Mouse (Mus musculus): ENCODE results near the gene Rasgef1c.

Rasgef1c gene

DNA sequence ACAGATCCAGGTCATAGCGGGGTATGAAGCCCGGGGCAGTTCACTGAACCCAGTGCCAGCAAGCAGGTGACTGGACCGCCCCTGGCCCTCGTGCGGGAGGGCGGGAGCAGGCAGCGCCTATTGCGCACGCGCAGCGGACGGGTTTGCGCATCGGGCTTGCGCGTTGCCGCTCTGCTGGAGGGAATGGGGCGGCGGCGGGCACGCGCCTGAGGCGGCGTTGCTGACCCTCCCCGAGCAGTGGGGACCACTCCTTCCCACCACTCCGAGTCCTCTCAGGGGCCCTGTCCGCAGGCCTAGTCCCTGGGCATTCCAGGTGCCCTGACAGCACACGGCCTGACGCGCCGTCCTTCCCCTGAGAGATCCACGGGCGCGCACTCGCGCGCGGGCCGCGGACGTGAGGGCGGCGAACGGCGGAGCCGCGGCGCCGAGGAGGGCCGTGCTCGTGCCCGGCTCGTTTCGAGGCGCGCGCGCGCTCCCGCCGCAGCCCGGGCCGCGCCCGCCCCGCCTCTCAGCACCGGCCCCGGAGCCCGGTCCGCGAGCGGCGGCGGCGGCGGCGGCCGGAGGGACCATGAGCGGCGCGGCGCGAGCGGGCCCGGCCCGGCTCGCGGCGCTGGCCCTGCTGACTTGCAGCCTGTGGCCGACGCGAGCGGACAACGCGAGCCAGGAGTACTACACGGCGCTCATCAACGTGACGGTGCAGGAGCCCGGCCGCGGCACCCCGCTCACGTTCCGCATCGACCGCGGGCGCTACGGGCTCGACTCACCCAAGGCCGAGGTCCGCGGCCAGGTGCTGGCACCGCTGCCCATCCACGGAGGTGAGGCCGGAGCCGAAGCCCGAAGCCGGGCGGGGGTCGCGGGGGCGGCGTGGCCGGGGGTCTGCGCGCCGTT lies 123.4 kb downstream of the Rasgef1c start, which contains the start of gene Rnf130:
TSS of gene Rnf130 (plus strand) at position 514 of the 888 bp plus-strand sequence.
- DNase-seq (ENCODE audit: low spot score) = peak; percentile 93

DNA sequence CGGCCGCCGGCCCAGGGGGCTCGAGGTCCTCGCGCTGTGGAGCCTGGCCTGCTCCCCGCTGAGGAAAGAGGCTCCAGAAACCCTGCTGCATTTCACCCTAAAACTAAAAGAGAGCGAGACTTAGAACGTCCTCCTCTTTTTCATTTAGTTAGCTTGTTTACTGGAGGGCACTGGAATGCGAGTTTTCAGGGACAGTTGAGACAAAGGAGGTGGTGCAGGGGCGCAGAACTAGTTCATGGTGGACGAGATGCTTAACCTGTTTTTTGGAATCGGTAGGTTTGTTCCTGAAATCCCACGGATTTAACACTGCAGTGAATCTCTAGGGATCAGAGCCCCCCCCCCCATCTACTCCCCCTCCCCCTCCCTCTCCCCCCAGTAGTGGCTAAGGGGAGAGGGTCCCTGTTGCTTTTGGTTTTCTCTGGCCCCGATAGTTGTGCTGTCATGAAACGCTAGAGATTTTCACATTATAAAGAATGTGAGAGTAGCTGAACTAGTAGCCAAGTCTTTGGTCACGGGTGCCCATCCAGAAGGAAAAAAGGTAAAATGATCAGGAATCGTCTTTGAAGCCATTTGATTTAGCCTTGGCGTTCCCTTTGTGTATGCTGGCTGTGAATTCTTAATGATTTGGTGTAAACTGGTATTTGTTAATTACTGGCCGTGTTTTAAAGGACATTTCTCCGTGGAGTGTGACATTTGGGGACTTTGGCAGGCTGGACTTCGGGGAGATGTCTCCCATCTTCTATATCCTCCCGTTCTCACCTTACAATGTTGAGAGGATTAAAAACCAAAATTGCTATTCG lies 124.3 kb downstream of the Rasgef1c start:
- DNase-seq (ENCODE audit: low spot score) = no peak

DNA sequence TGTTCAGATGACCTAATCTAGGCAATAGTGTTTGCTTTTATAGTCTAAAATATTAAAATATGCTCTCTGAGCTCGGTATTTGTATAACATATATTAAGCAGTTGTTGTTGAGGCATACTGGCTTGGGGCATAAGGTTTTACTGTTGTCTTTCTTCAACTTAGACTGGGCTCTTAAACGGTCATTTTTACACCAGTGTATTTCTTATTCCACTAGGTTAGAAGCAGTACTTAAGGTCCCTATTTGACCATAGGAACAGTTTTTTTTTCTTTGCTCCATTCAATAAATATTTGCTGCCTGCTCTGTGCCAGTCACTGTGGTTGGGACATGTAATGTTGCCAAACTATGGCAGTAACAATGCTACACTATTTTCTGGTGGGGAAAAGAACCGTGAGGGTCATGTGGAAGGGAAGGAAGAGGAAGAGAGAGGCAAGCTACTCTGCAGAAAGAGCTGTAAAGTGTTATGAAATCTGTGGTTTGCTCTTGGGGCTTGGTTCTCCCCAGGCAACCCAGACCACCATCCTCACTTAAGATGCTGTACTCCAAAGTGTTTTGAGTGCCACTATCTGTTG lies 125.0 kb downstream of the Rasgef1c start:
- DNase-seq (ENCODE audit: low spot score) = no peak

DNA sequence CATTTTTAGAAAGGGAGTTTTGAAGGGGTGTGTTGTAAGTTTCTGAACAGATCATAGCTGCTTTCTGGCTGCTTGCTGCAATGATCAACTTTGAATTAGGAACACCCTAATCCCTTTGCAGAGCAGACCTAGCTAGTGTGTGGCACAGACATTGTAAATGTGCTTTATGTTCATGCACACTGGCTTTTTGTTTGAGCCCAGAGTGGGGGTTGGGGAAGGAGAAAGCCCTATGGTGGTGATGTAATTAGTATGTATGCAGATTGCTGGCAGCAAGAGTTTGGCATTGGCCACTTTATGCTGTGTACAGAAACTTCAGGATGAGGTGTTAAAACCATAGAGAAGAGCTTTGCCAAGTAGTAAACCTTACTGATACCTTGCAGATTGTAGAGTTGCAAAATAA lies 126.8 kb downstream of the Rasgef1c start:
- no peak for DNase-seq (ENCODE audit: low spot score)

Measured in ovary, postnatal 10 days (tissue).